Mouse (Mus musculus) adrenal gland, postnatal 10 days (tissue): ENCODE results near the gene Ppfibp2. TPM values are rescaled to one million over a fixed set of nuclear protein-coding genes. Genes with fewer than 3 reads are reported as not detected.

ENCODE experiments used
- DNase-seq: peaks from one replicate; pipeline ENCODE4 v3.0.0; 2021; ENCODE audit warnings: mixed read lengths
- total RNA-seq, 2 experiments: library from RNA; stranded (reverse); gene quantifications; 2 replicates each; pipeline ENCODE4 v1.2.3; 2021

The Ppfibp2 gene
- total RNA-seq, 2 experiments from 2014 or later, result 9.1 to 13.7 TPM

GRCm38 (mm10) chr7:107757308-107758151 lies 162.5 kb downstream of the Ppfibp2 start, which contains the start of gene Cyb5r2:
Cyb5r2 (minus strand) TSS chr7:107758032.
- DNase-seq, result peak; percentile 40

DNA sequence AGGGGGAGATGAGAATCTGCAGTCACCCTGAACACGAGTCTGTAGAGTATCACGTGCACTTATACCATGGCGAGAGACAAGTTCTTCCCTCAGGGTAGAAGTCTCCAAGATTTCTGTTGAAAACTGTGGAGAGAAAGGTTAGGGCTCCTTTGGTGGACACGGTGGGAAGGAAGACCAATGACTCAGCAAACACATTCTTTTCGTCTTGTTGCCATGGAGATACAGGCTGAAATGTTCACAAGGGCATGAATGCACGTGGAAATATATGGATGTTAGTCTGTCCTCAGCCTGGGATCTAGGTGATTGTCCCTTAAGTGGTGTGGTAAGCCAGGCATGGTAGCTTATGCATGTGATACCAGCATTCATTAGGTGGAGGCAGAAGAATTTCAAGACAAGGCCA lies 175.8 kb downstream of the Ppfibp2 start:
- DNase-seq, result no peak

DNA sequence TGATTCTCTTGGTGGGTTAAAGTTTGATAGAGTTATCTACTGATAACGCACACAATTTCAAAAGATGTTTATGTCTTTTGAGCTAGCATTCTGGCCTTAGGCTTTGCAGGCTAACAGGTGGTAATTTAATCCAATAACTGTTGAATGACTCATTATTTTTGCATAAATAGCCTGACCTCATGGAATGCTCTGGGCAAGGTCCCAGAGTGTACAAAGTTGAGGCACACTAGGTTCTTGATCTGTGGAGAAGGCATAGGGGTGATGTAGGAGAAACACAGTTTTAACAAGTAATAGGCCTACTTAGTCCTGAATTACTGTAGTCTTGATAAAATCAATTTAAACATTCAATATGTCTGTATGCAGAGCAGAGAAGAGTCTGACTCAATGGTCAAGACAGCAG lies 183.2 kb downstream of the Ppfibp2 start:
- no peak for DNase-seq

DNA sequence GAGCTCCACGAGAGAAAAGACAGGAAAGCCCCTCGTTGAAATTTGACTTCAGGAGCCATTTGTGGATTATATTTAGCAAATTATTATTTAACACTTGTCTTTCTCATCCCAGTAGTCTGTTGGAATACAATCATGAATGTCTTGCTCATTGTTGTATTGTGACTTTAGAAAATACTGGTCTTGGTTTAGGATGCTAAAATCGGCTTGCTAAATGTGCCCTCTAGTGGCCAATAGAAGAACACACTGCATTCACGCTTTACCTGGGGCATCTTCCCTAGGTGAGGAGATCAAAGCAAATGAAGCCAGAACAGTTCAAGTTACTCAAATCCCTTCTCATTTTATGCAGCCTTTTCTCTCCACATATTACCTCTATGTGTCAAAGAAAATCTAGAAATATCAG lies 184.6 kb downstream of the Ppfibp2 start:
- no peak for DNase-seq

- peak; percentile 9 for DNase-seq
Measured at GRCm38 (mm10) chr7:107787977-107788620, 193.1 kb downstream of the Ppfibp2 start.

DNA sequence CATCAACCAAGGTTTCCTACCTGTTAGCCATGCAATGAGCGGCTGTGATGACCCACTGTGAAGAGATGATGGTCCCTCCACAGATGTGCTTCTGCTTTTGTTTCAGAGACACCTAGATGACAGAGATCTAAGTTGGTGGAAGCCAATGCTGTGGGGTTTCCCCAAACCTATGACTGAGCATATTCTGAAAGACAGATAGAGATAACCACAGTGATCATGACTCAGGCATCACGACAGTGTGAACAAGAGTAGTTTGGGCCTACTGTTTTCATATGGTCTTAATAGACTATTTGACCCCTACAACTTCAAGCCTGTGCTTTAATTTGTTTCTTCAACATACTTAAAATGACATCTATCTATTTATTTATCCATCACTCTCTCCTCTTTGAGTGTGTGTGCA lies 201.5 kb downstream of the Ppfibp2 start:
- no peak for DNase-seq

Other genes starting within 250 kb of the Ppfibp2 start
- gene Syt9, start 224.5 kb upstream of the Ppfibp2 start, total RNA-seq, result 10 to 100 TPM in 1 of 2 experiments, 1 to 10 TPM in 1; 5.4 to 10.4 TPM
- 10 to 100 TPM in 1 of 2 experiments, 1 to 10 TPM in 1; 9.9 to 12.4 TPM for gene Olfml1, start 27.8 kb upstream of the Ppfibp2 start, total RNA-seq
- gene 5330417H12Rik, start 30.0 kb downstream of the Ppfibp2 start, total RNA-seq, result not detected
- not detected for gene Cyb5r2, start 162.8 kb downstream of the Ppfibp2 start, total RNA-seq
- gene Ovch2, start 206.0 kb downstream of the Ppfibp2 start, total RNA-seq, result not detected
- not detected for gene Olfr467, start 217.1 kb downstream of the Ppfibp2 start, total RNA-seq
- not detected for gene Olfr469, start 230.3 kb downstream of the Ppfibp2 start, total RNA-seq